Mouse (Mus musculus): ENCODE results near the gene Dynll2. TPM values are rescaled to one million over a fixed set of nuclear protein-coding genes. Genes with fewer than 3 reads are reported as not detected.

Dynll2 gene
- polyA plus RNA-seq, 1 experiment from 2014 or later = 19.1 TPM

- Histone ChIP-seq H3K4me3 (ENCODE audit: low read depth, low read length) (no peak overlapping the region), H3K4me1 (replicated peaks; ENCODE audit: control insufficient read depth, insufficient read depth, low read length) (peaks cover 6% of the 10 kb centered on the region), H3K9me3 (ENCODE audit: control insufficient read depth, low read length) (no peaks in the 10 kb centered on the region), H3K27ac (ENCODE audit: low read depth, low read length) (no peak overlapping the region), H3K27me3 (ENCODE audit: control insufficient read depth, insufficient read depth, low read length) (no peaks in the 10 kb centered on the region), H3K36me3 (ENCODE audit: control insufficient read depth, insufficient read depth, low read length) (no peaks in the 10 kb centered on the region), H3K9ac (ENCODE audit: low read length) (no peak overlapping the region), H3K4me2 (ENCODE audit: low read depth, low read length, severe bottlenecking) (no peak overlapping the region)
- 87% methylated on average over 2 of the region's 2 CpGs for WGBS
- ATAC-seq (replicated peaks; ENCODE audit: low FRiP score) (no peak), DNase-seq (ENCODE audit: low spot score) (no peak)
Observed at GRCm38 (mm10) chr11:88023933-88024332, 36.6 kb upstream of the Dynll2 start.

GRCm38 (mm10) chr11:88015795-88016194 lies 28.5 kb upstream of the Dynll2 start:
- H3K4me3 ChIP-seq (ENCODE audit: low read depth, low read length) = no peak overlapping the region
- no peaks in the 10 kb centered on the region for H3K4me1 ChIP-seq (replicated peaks; ENCODE audit: control insufficient read depth, insufficient read depth, low read length)
- H3K27me3 ChIP-seq (ENCODE audit: control insufficient read depth, insufficient read depth, low read length) = no peaks in the 10 kb centered on the region
- H3K9ac ChIP-seq (ENCODE audit: low read length) = no peak overlapping the region
- ATAC-seq (replicated peaks; ENCODE audit: low FRiP score) (no peak), DNase-seq (ENCODE audit: low spot score) (no peak)
- H3K9me3 ChIP-seq (ENCODE audit: control insufficient read depth, low read length) = no peaks in the 10 kb centered on the region
- H3K27ac ChIP-seq (ENCODE audit: low read depth, low read length) = no peak overlapping the region
- H3K4me2 ChIP-seq (ENCODE audit: low read depth, low read length, severe bottlenecking) = no peak overlapping the region
- no peaks in the 10 kb centered on the region for H3K36me3 ChIP-seq (ENCODE audit: control insufficient read depth, insufficient read depth, low read length)
- 89% methylated on average over 6 of the region's 6 CpGs for WGBS

GRCm38 (mm10) chr11:88015161-88015560 lies 27.8 kb upstream of the Dynll2 start:
- H3K9ac ChIP-seq (ENCODE audit: low read length) = no peak overlapping the region
- no peak overlapping the region for H3K4me2 ChIP-seq (ENCODE audit: low read depth, low read length, severe bottlenecking)
- H3K9me3 ChIP-seq (ENCODE audit: control insufficient read depth, low read length) = no peaks in the 10 kb centered on the region
- H3K27me3 ChIP-seq (ENCODE audit: control insufficient read depth, insufficient read depth, low read length) = no peaks in the 10 kb centered on the region
- no peak for DNase-seq (ENCODE audit: low spot score)
- no peak overlapping the region for H3K4me3 ChIP-seq (ENCODE audit: low read depth, low read length)
- H3K36me3 ChIP-seq (ENCODE audit: control insufficient read depth, insufficient read depth, low read length) = no peaks in the 10 kb centered on the region
- ATAC-seq (replicated peaks; ENCODE audit: low FRiP score) = no peak
- H3K4me1 ChIP-seq (replicated peaks; ENCODE audit: control insufficient read depth, insufficient read depth, low read length) = no peaks in the 10 kb centered on the region
- no peak overlapping the region for H3K27ac ChIP-seq (ENCODE audit: low read depth, low read length)
- WGBS = 91% methylated on average over 11 of the region's 11 CpGs

- ATAC-seq (replicated peaks; ENCODE audit: low FRiP score) (no peak), DNase-seq (ENCODE audit: low spot score) (no peak)
- H3K4me1 ChIP-seq (replicated peaks; ENCODE audit: control insufficient read depth, insufficient read depth, low read length) = 0 out of 2 replicates have a peak, but pooled peaks cover 3% of the 10 kb centered on the region
- no peak overlapping the region for H3K9ac ChIP-seq (ENCODE audit: low read length)
- H3K27ac ChIP-seq (ENCODE audit: low read depth, low read length) = no peak overlapping the region
- no peak overlapping the region for H3K4me3 ChIP-seq (ENCODE audit: low read depth, low read length)
- no peaks in the 10 kb centered on the region for H3K36me3 ChIP-seq (ENCODE audit: control insufficient read depth, insufficient read depth, low read length)
- no peak overlapping the region for H3K4me2 ChIP-seq (ENCODE audit: low read depth, low read length, severe bottlenecking)
- whole genome bisulfite sequencing = 96% methylated on average over 10 of the region's 10 CpGs
- H3K9me3 ChIP-seq (ENCODE audit: control insufficient read depth, low read length) = no peaks in the 10 kb centered on the region
- H3K27me3 ChIP-seq (ENCODE audit: control insufficient read depth, insufficient read depth, low read length) = no peaks in the 10 kb centered on the region
Observed at GRCm38 (mm10) chr11:88013632-88014031, 26.3 kb upstream of the Dynll2 start.

GRCm38 (mm10) chr11:88012621-88013244 lies 25.4 kb upstream of the Dynll2 start:
- H3K4me3 ChIP-seq (ENCODE audit: low read depth, low read length) = no peak overlapping the region
- no peaks in the 10 kb centered on the region for H3K36me3 ChIP-seq (ENCODE audit: control insufficient read depth, insufficient read depth, low read length)
- no peak overlapping the region for H3K9ac ChIP-seq (ENCODE audit: low read length)
- H3K9me3 ChIP-seq (ENCODE audit: control insufficient read depth, low read length) = no peaks in the 10 kb centered on the region
- ATAC-seq (replicated peaks; ENCODE audit: low FRiP score) (no peak), DNase-seq (ENCODE audit: low spot score) (no peak)
- no peak overlapping the region for H3K4me2 ChIP-seq (ENCODE audit: low read depth, low read length, severe bottlenecking)
- H3K27ac ChIP-seq (ENCODE audit: low read depth, low read length) = no peak overlapping the region
- 0 out of 2 replicates have a peak, but pooled peaks cover 3% of the 10 kb centered on the region for H3K4me1 ChIP-seq (replicated peaks; ENCODE audit: control insufficient read depth, insufficient read depth, low read length)
- H3K27me3 ChIP-seq (ENCODE audit: control insufficient read depth, insufficient read depth, low read length) = no peaks in the 10 kb centered on the region
- WGBS = 90% methylated on average over 11 of the region's 11 CpGs

GRCm38 (mm10) chr11:88011914-88012419 lies 24.6 kb upstream of the Dynll2 start:
- H3K4me1 ChIP-seq (replicated peaks; ENCODE audit: control insufficient read depth, insufficient read depth, low read length) = 0 out of 2 replicates have a peak, but pooled peaks cover 3% of the 10 kb centered on the region
- no peak for DNase-seq (ENCODE audit: low spot score)
- no peaks in the 10 kb centered on the region for H3K9me3 ChIP-seq (ENCODE audit: control insufficient read depth, low read length)
- WGBS = 91% methylated on average over 7 of the region's 7 CpGs
- no peak overlapping the region for H3K4me3 ChIP-seq (ENCODE audit: low read depth, low read length)
- H3K27me3 ChIP-seq (ENCODE audit: control insufficient read depth, insufficient read depth, low read length) = no peaks in the 10 kb centered on the region
- H3K9ac ChIP-seq (ENCODE audit: low read length) = no peak overlapping the region
- H3K4me2 ChIP-seq (ENCODE audit: low read depth, low read length, severe bottlenecking) = no peak overlapping the region
- ATAC-seq (replicated peaks; ENCODE audit: low FRiP score) = no peak
- H3K27ac ChIP-seq (ENCODE audit: low read depth, low read length) = no peak overlapping the region
- no peaks in the 10 kb centered on the region for H3K36me3 ChIP-seq (ENCODE audit: control insufficient read depth, insufficient read depth, low read length)

GRCm38 (mm10) chr11:88011208-88011913 lies 24.0 kb upstream of the Dynll2 start:
- Histone ChIP-seq H3K4me1 (replicated peaks; ENCODE audit: control insufficient read depth, insufficient read depth, low read length) (0 out of 2 replicates have a peak, but pooled peaks cover 3% of the 10 kb centered on the region), H3K4me3 (ENCODE audit: low read depth, low read length) (no peak overlapping the region), H3K27ac (ENCODE audit: low read depth, low read length) (no peak overlapping the region), H3K9me3 (ENCODE audit: control insufficient read depth, low read length) (no peaks in the 10 kb centered on the region), H3K4me2 (ENCODE audit: low read depth, low read length, severe bottlenecking) (no peak overlapping the region), H3K9ac (ENCODE audit: low read length) (no peak overlapping the region), H3K36me3 (ENCODE audit: control insufficient read depth, insufficient read depth, low read length) (no peaks in the 10 kb centered on the region), H3K27me3 (ENCODE audit: control insufficient read depth, insufficient read depth, low read length) (no peaks in the 10 kb centered on the region)
- DNase-seq (ENCODE audit: low spot score) (no peak), ATAC-seq (replicated peaks; ENCODE audit: low FRiP score) (no peak)
- 80% methylated on average over 11 of the region's 11 CpGs for WGBS

- no peak overlapping the region for H3K9ac ChIP-seq (ENCODE audit: low read length)
- 0 out of 2 replicates have a peak, but pooled peaks cover 3% of the 10 kb centered on the region for H3K4me1 ChIP-seq (replicated peaks; ENCODE audit: control insufficient read depth, insufficient read depth, low read length)
- no peaks in the 10 kb centered on the region for H3K9me3 ChIP-seq (ENCODE audit: control insufficient read depth, low read length)
- H3K27ac ChIP-seq (ENCODE audit: low read depth, low read length) = no peak overlapping the region
- WGBS = 24% methylated on average over 16 of the region's 16 CpGs
- no peaks in the 10 kb centered on the region for H3K36me3 ChIP-seq (ENCODE audit: control insufficient read depth, insufficient read depth, low read length)
- H3K4me3 ChIP-seq (ENCODE audit: low read depth, low read length) = no peak overlapping the region
- DNase-seq (ENCODE audit: low spot score) (no peak), ATAC-seq (replicated peaks; ENCODE audit: low FRiP score) (no peak)
- H3K4me2 ChIP-seq (ENCODE audit: low read depth, low read length, severe bottlenecking) = no peak overlapping the region
- no peaks in the 10 kb centered on the region for H3K27me3 ChIP-seq (ENCODE audit: control insufficient read depth, insufficient read depth, low read length)
Observed at GRCm38 (mm10) chr11:88009542-88010190, 22.3 kb upstream of the Dynll2 start.

All from forebrain, embryonic 11.5 days (tissue).